Mouse (Mus musculus) lung, adult 2 months (tissue): Measurements from ENCODE around the gene S100a6. TPM values are rescaled to one million over a fixed set of nuclear protein-coding genes. Genes with fewer than 3 reads are reported as not detected.

Source experiments
- DNase-seq: peaks from one replicate; pipeline ENCODE4 v3.0.0; 2022
- H3K4me1 ChIP-seq: fragments of 200-500 bp; 2 replicates; pipeline ENCODE4 v1.6.1; 2011; ENCODE audit warnings: low read length; ENCODE audit not compliant: control insufficient read depth, insufficient read depth
- H3K4me3 ChIP-seq: fragments of 200-500 bp; replicated peaks from 2 replicates; pipeline ENCODE3; 2011; ENCODE audit warnings: low read depth, mild to moderate bottlenecking, control low read depth, low read length; ENCODE audit errors: extremely low read depth
- CTCF ChIP-seq: fragments of 200-500 bp; IDR thresholded peaks from 2 replicates; pipeline ENCODE4 v1.5.1; 2011; ENCODE audit warnings: mild to moderate bottlenecking, low read length, control low read depth; ENCODE audit not compliant: insufficient read depth
- POLR2A ChIP-seq: fragments of 200-500 bp; IDR thresholded peaks from 2 replicates; pipeline ENCODE4 v1.6.1; 2011; ENCODE audit warnings: low read depth, mild to moderate bottlenecking, control low read depth, low read length, borderline replicate concordance; ENCODE audit errors: extremely low read depth
- WGBS: fragments of 180-500 bp; shearing (Covaris S2); methylation state at CpG from one replicate; pipeline ENCODE4 v1.1.7; 2018; 5-methylcytosine and 5-hydroxymethylcytosine counted together
- polyA plus RNA-seq: library from polyadenylated mRNA; depleted of rRNA; stranded (reverse); fragments of >200 nt; gene quantifications from 2 replicates; pipeline ENCODE4 v1.2.3, GENCODE M21; 2012

S100a6 gene
- polyA plus RNA-seq, 1 experiment, result 439 TPM

DNA sequence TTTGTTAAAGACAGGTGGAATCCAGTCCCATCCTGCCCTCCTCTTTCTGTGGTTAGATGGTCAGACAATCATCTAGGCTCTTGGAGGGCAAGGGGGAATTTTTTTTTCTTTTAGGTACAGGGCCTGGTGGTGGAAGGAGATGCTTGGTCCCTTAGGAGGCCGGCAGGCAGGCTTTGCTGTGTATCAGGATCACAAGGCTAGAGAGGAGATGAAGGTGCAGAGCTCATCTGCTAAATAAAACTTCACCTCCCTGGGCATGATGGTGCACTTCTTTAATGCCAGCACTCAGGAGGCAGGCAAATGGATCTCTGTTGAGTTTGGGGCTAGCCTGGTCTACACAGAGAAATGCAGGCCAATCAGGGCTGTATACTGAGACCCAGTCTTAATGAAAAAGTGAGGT lies 3.2 kb downstream of the S100a6 start:
- DNase-seq, result no peak
- H3K4me1 ChIP-seq, result 0 out of 2 replicates have a peak, but pooled peaks cover 2% of the 10 kb centered on the region
- TF ChIP-seq POLR2A (no peak), CTCF (no peak)
- H3K4me3 ChIP-seq, result no peak overlapping the region
- WGBS, result 48% methylated on average over 1 of the region's 1 CpGs

DNA sequence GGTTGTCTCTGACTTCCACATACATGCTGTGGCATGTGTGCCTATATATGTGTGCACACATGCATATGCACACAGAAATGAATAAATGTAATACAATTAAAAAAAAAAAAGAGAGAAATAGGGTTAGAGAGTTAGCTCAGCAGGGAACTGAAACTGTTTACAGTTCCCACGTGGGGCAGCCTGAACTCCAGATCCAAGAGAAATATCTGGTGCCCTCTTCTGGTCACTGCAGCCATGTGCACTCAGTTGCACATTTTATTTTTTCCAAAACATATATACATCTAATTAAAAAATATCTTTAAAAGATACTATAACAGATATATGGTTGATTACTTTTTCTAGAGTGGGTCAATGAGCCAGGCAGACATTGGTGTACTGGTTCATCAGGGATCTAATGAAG lies 4.9 kb downstream of the S100a6 start:
- TF ChIP-seq CTCF (0 out of 2 replicates have a peak, but pooled peaks have one; percentile 3), POLR2A (no peak)
- WGBS, result 13% methylated on average over 1 of the region's 1 CpGs
- DNase-seq, result no peak
- Histone ChIP-seq H3K4me3 (no peak overlapping the region), H3K4me1 (0 out of 2 replicates have a peak, but pooled peaks cover 2% of the 10 kb centered on the region)

DNA sequence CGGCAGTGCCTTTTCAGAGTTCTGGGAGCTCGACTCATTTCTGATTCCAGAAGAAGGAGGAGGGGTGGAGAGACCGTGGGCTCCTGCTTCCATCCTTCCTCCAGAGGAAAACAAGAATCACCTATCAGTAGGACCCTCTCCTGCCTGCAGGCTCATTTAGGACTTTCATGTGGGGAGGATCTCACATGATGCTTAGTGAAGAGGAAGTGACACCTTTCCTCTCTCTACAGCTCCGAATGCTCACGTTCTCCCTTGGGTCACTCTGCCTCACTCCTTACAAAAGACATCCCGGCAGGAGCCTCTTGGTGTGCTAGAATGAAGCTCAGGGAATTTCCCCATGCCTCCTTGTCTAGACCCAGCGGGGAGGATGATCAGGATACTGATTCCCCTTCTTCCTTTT lies 8.9 kb downstream of the S100a6 start:
- TF ChIP-seq CTCF (no peak), POLR2A (no peak)
- no peak overlapping the region for H3K4me3 ChIP-seq
- no peaks in the 10 kb centered on the region; the same call in 1 of the 2 replicates for H3K4me1 ChIP-seq
- no peak for DNase-seq
- 37% methylated on average over 7 of the region's 7 CpGs for WGBS

DNA sequence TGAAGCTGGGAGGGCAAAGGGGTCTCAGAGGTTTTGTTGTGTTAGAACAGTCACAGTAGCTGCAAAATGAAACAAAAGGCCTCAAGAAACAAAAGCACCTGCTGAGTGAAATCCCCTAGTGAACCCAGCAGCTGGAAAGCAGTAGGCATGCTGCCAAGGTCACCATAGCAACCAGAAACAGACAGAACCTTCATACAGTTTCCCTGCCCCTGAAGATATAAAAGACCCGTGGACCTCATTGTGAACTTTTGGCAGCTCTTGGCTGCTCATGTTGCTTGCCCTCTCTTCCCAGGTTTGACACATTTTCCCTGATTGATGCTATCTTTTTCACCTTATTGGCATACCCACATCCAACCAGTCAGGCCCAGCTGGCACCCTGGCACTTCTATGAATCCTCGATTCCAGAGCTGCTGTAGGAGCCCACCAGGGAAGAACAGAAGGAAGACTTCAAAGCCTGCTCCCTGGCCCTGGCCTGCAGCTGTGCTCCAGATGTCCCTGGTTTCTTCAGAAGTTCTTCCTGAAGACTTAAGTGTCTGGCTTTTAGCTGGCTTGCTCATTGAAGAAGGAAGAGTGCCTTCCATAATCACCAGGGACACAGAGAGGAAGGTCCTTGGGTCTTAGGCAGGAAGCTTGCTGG lies 10.9 kb downstream of the S100a6 start:
- no peaks in the 10 kb centered on the region; the same call in 1 of the 2 replicates for H3K4me1 ChIP-seq

DNA sequence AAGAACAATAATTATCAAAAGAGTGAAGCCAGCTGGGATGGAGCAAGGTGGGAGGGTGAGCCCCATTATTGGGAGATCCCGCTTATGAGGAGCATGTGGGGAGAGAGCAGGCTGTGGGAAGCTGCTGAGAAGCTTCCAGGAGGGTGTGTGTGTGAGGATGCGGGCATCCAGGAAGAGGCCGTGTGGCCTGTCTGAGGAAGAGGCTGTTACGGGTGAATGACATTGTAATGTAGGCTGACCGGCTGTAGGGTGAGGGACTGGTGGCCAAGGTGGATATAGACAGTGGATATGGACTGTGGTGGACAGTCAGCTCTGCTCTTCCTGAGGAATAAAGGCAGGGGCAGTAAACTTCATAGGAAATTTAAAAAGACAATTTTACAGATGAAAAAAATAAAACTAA lies 12.8 kb downstream of the S100a6 start:
- Histone ChIP-seq H3K4me3 (no peak overlapping the region), H3K4me1 (no peaks in the 10 kb centered on the region; the same call in 1 of the 2 replicates)
- DNase-seq, result no peak
- TF ChIP-seq POLR2A (no peak), CTCF (no peak)
- 73% methylated on average over 5 of the region's 5 CpGs for WGBS

More for the DNA sequence above, 10.9 kb downstream of the S100a6 start:
- no peak overlapping the region for H3K4me3 ChIP-seq
- 9% methylated on average over 2 of the region's 2 CpGs for WGBS
- DNase-seq, result peak; percentile 46
- TF ChIP-seq CTCF (no peak), POLR2A (no peak)

DNA sequence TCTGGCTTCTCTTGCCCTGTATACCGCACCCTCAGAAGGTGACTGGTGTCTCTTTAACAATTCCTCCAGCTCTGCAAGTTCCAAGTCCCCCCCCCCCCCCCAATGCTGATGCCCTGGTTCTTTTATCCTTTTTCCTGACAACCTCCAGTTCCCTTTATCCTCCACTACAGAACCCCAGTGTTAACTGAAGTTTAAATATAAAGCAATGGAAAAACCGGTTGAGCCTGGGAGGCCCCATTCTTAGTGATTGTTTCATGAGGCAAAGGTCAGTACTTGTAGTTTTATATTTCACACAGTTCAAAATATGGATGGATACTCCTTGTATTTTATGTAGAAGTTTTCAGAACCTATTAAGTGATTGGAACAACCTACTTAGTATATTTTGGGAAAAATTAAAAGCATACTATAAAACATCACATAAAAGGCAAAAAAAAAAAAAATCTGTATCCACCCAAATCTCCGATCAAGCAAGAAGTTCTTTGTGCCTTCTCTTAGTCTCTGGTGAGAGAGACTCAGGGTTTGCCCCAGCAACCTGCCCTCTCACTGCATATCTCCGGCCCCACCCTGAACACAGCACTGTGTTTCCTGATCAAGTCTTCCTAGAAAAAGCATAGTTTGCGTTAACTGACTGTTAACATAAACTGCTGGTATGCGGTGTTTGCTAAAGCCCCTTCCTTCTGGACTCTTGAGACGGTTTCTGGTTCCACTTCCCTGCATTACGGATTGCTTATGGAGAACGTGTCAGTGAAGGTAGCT lies 13.8 kb downstream of the S100a6 start:
- TF ChIP-seq POLR2A (no peak), CTCF (no peak)
- WGBS, result 45% methylated on average over 9 of the region's 9 CpGs
- no peak for DNase-seq
- Histone ChIP-seq H3K4me3 (no peak overlapping the region), H3K4me1 (no peaks in the 10 kb centered on the region; the same call in 1 of the 2 replicates)

DNA sequence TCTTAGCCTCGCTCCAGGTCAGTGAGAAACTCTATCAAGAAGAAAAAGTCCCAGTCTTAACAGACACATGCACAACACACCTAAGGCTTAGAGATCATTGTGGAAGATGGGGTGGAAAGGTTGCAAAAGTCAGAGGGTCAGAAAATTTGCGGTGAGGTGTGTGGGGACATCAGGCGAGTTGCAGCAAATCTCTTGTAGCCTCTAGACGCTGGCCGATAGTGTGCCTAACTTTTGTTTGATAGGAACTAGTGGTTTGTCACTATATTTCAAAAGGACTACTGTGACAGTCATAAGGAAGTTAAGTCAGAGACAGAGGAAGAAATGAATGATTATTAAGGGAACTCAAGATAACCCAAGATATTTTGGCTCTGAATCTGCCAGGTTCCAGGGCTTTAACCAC lies 14.7 kb downstream of the S100a6 start:
- H3K4me3 ChIP-seq, result no peak overlapping the region
- DNase-seq, result no peak
- H3K4me1 ChIP-seq, result no peaks in the 10 kb centered on the region; the same call in 1 of the 2 replicates
- TF ChIP-seq POLR2A (no peak), CTCF (no peak)
- 81% methylated on average over 5 of the region's 5 CpGs for WGBS

DNA sequence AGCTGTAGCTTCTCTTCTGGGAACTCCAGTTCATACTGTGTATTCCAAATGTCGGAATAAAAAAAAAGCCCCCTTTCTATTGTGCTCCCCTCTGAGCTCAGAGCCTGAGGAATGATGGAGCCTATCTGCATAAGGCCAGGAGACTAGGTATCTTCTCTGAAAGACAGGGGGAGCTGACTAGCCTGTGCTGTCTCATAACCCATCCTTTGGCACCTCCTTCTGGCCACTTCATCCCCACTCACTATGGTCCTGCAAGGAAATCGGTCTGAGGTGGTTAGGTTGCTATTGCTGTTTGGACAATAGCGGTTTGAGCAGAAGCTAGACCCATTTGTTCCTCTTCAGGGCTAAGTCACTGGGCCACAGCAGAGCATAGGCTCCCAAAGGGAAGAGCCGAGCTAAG lies 15.1 kb downstream of the S100a6 start:
- WGBS, result 56% methylated on average over 4 of the region's 4 CpGs
- H3K4me1 ChIP-seq, result no peaks in the 10 kb centered on the region; the same call in 1 of the 2 replicates
- TF ChIP-seq CTCF (peak; percentile 51), POLR2A (no peak)
- no peak for DNase-seq
- no peak overlapping the region for H3K4me3 ChIP-seq

DNA sequence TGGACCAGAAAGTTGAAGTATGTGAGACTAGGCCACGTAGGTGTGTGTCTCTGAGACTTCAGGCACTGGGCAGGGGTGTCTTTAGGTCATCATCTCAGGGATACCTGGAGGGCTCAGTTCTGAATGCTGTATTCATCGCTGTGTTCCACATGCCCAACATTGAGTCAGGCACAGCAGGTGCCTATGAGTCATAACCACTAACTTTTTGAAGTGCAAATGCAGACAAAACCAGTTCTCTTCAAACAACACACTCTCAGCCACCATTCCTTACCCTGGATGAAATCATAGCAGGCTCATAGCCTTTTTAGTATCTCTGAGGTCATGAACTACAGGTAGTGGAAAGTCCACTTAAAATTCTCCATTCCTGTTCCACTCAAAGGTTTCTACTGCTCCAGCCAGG lies 16.6 kb downstream of the S100a6 start:
- 68% methylated on average over 2 of the region's 2 CpGs for WGBS
- DNase-seq, result no peak
- TF ChIP-seq CTCF, result no peak
- no peak for TF ChIP-seq POLR2A
- no peak overlapping the region for H3K4me3 ChIP-seq
- H3K4me1 ChIP-seq, result no peaks in the 10 kb centered on the region; the same call in 1 of the 2 replicates

DNA sequence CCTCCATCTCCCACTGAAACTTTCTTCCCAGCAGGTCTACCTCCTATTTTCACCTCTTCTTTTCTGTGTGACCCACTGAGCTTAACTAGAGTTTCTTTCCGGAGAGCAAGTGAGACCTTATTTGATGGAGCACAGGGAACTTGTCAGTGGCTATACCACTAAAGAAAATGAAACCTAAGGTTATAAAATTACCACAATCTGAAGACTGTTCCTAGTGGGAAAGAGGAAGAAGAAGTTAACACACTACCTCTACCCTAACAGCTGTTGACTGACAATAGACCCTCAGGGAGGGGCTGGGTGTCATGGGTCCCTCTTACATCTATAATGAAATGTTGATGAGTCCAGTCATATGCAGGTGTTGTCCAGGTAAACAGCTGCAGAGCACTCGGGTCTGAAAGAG lies 19.3 kb downstream of the S100a6 start:
- TF ChIP-seq CTCF, result no peak
- no peak for TF ChIP-seq POLR2A
- Histone ChIP-seq H3K4me3 (no peak overlapping the region), H3K4me1 (no peaks in the 10 kb centered on the region)
- 75% methylated on average over 2 of the region's 2 CpGs for WGBS
- DNase-seq, result no peak
